Mouse (Mus musculus): Measurements from ENCODE around the gene Gas6. TPM values are rescaled to one million over a fixed set of nuclear protein-coding genes. Genes with fewer than 3 reads are reported as not detected.

Gas6 gene
- polyA plus RNA-seq, 1 experiment from 2014 or later = 76.9 TPM

DNA sequence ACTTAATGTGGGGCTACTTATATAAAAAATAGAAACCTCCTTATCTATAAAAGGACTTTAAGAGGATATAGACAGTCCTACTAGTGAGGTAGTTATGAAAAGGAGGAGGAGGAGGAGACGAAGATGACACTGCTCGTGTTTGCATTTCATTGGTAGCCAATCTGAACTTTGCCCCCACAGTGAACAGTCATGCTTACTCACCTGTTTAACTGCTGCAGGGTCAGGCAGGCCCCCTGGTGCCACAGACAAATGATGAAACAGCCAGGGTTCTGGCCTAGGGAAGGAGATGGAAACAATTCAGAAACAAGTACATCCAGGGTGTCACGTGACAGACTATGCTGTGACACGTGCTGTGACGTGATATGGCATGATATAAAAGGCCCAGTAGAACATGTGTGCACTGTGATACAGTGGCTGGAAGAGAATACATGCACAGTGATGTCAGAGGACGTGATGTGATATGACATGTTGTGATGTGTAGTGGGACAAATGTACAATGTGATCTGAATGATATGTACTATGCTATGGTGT is 42.5 kb downstream of the Gas6 start:
- no peak for ATAC-seq (ENCODE audit: low FRiP score, low TSS enrichment)
- no peaks in the 10 kb centered on the region for H3K9me3 ChIP-seq (ENCODE audit: low read length)
- no peaks in the 10 kb centered on the region for H3K36me3 ChIP-seq (ENCODE audit: insufficient read depth, low read length)
- H3K4me2 ChIP-seq (replicated peaks; ENCODE audit: low read depth, low read length) = no peak overlapping the region
- no peak overlapping the region for H3K4me3 ChIP-seq (ENCODE audit: low read length)
- no peak overlapping the region for H3K27ac ChIP-seq (ENCODE audit: low read length)
- H3K4me1 ChIP-seq (ENCODE audit: insufficient read depth, low read length) = no peaks in the 10 kb centered on the region
- H3K27me3 ChIP-seq (ENCODE audit: insufficient read depth, low read length) = no peaks in the 10 kb centered on the region
- 61% methylated on average over 6 of the region's 6 CpGs for WGBS
- no peak overlapping the region for H3K9ac ChIP-seq (replicated peaks; ENCODE audit: low read length)

GRCm38 (mm10) chr8:13448145-13448544 is 46.1 kb downstream of the Gas6 start:
- WGBS = 36% methylated on average over 4 of the region's 4 CpGs
- Histone ChIP-seq H3K27ac (ENCODE audit: low read length) (no peak overlapping the region), H3K4me3 (ENCODE audit: low read length) (no peak overlapping the region), H3K4me2 (replicated peaks; ENCODE audit: low read depth, low read length) (no peak overlapping the region), H3K27me3 (ENCODE audit: insufficient read depth, low read length) (no peaks in the 10 kb centered on the region), H3K4me1 (ENCODE audit: insufficient read depth, low read length) (no peaks in the 10 kb centered on the region), H3K9ac (replicated peaks; ENCODE audit: low read length) (no peak overlapping the region), H3K9me3 (ENCODE audit: low read length) (no peaks in the 10 kb centered on the region), H3K36me3 (ENCODE audit: insufficient read depth, low read length) (no peaks in the 10 kb centered on the region)
- no peak for ATAC-seq (ENCODE audit: low FRiP score, low TSS enrichment)

DNA sequence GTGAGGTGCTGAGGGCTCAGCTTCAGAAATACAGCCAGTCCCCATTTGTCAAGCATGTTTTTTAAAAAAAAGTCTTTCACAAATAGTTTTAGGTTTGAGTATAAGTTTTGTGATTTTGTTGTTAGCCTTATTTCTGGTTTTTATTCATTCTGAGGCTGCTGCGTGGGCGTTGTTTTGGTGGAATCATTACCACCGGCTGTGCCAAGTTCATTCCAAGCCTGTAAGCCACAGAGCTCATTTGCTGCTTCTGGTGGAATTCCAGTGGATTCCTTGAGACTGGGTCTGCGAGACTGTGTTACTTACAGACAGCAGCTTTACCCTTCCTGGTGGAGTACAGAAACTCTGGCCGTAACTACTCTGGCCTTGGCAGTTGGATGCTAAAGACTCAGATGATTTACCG is 47.8 kb downstream of the Gas6 start:
- ATAC-seq (ENCODE audit: low FRiP score, low TSS enrichment) = no peak
- no peak overlapping the region for H3K4me2 ChIP-seq (replicated peaks; ENCODE audit: low read depth, low read length)
- H3K4me3 ChIP-seq (ENCODE audit: low read length) = no peak overlapping the region
- H3K4me1 ChIP-seq (ENCODE audit: insufficient read depth, low read length) = no peaks in the 10 kb centered on the region
- H3K27ac ChIP-seq (ENCODE audit: low read length) = no peak overlapping the region
- 87% methylated on average over 6 of the region's 6 CpGs for WGBS
- no peaks in the 10 kb centered on the region for H3K9me3 ChIP-seq (ENCODE audit: low read length)
- H3K9ac ChIP-seq (replicated peaks; ENCODE audit: low read length) = no peak overlapping the region
- H3K36me3 ChIP-seq (ENCODE audit: insufficient read depth, low read length) = no peaks in the 10 kb centered on the region
- H3K27me3 ChIP-seq (ENCODE audit: insufficient read depth, low read length) = no peaks in the 10 kb centered on the region

GRCm38 (mm10) chr8:13442152-13442551 is 52.1 kb downstream of the Gas6 start:
- Histone ChIP-seq H3K4me1 (ENCODE audit: insufficient read depth, low read length) (no peaks in the 10 kb centered on the region), H3K4me3 (ENCODE audit: low read length) (no peak overlapping the region), H3K27ac (ENCODE audit: low read length) (no peak overlapping the region), H3K9me3 (ENCODE audit: low read length) (no peaks in the 10 kb centered on the region), H3K27me3 (ENCODE audit: insufficient read depth, low read length) (no peaks in the 10 kb centered on the region; the same call in 1 of the 2 replicates), H3K4me2 (replicated peaks; ENCODE audit: low read depth, low read length) (no peak overlapping the region), H3K9ac (replicated peaks; ENCODE audit: low read length) (no peak overlapping the region), H3K36me3 (ENCODE audit: insufficient read depth, low read length) (no peaks in the 10 kb centered on the region)
- no peak for ATAC-seq (ENCODE audit: low FRiP score, low TSS enrichment)
- WGBS = 86% methylated on average over 2 of the region's 2 CpGs

GRCm38 (mm10) chr8:13437531-13437930 is 56.8 kb downstream of the Gas6 start:
- WGBS = 72% methylated on average over 2 of the region's 2 CpGs
- no peak for ATAC-seq (ENCODE audit: low FRiP score, low TSS enrichment)

GRCm38 (mm10) chr8:13436052-13436451 is 58.2 kb downstream of the Gas6 start:
- Histone ChIP-seq H3K9ac (replicated peaks; ENCODE audit: low read length) (no peak overlapping the region), H3K4me2 (replicated peaks; ENCODE audit: low read depth, low read length) (peak overlapping the region; percentile 40; the same call in 1 of the 2 replicates)

More at GRCm38 (mm10) chr8:13437531-13437930, 56.8 kb downstream of the Gas6 start:
- Histone ChIP-seq H3K27ac (ENCODE audit: low read length) (no peak overlapping the region), H3K4me3 (ENCODE audit: low read length) (no peak overlapping the region), H3K9ac (replicated peaks; ENCODE audit: low read length) (no peak overlapping the region), H3K4me2 (replicated peaks; ENCODE audit: low read depth, low read length) (no peak overlapping the region), H3K9me3 (ENCODE audit: low read length) (no peaks in the 10 kb centered on the region), H3K36me3 (ENCODE audit: insufficient read depth, low read length) (no peaks in the 10 kb centered on the region), H3K4me1 (ENCODE audit: insufficient read depth, low read length) (peaks cover 11% of the 10 kb centered on the region; the same call in 1 of the 2 replicates), H3K27me3 (ENCODE audit: insufficient read depth, low read length) (peaks cover 28% of the 10 kb centered on the region)

GRCm38 (mm10) chr8:13434889-13435288 is 59.4 kb downstream of the Gas6 start, which contains the start of gene Tmem255b:
TSS of gene Tmem255b (plus strand) at chr8:13435189.
- H3K9ac ChIP-seq (replicated peaks; ENCODE audit: low read length) = 0 out of 2 replicates have a peak within 1 kb of the TSS, but pooled peaks have one; percentile 32
- peaks cover 11% of the 10 kb centered on the region; the same call in 1 of the 2 replicates for H3K4me1 ChIP-seq (ENCODE audit: insufficient read depth, low read length)
- H3K27ac ChIP-seq (ENCODE audit: low read length) = no peak within 1 kb of the TSS
- peak within 1 kb of the TSS; percentile 20 for H3K4me3 ChIP-seq (ENCODE audit: low read length)
- no peaks in the 10 kb centered on the region for H3K36me3 ChIP-seq (ENCODE audit: insufficient read depth, low read length)
- H3K27me3 ChIP-seq (ENCODE audit: insufficient read depth, low read length) = peaks cover 28% of the 10 kb centered on the region
- no peak for ATAC-seq (ENCODE audit: low FRiP score, low TSS enrichment)
- no peaks in the 10 kb centered on the region for H3K9me3 ChIP-seq (ENCODE audit: low read length)
- 19% methylated on average over 10 of the region's 10 CpGs for WGBS
- peak within 1 kb of the TSS; percentile 40 for H3K4me2 ChIP-seq (replicated peaks; ENCODE audit: low read depth, low read length)

More at GRCm38 (mm10) chr8:13436052-13436451, 58.2 kb downstream of the Gas6 start:
- peaks cover 11% of the 10 kb centered on the region; the same call in 1 of the 2 replicates for H3K4me1 ChIP-seq (ENCODE audit: insufficient read depth, low read length)
- WGBS = 14% methylated on average over 8 of the region's 8 CpGs
- no peak overlapping the region for H3K27ac ChIP-seq (ENCODE audit: low read length)
- no peaks in the 10 kb centered on the region for H3K9me3 ChIP-seq (ENCODE audit: low read length)
- no peak overlapping the region for H3K4me3 ChIP-seq (ENCODE audit: low read length)
- no peak for ATAC-seq (ENCODE audit: low FRiP score, low TSS enrichment)
- H3K36me3 ChIP-seq (ENCODE audit: insufficient read depth, low read length) = no peaks in the 10 kb centered on the region
- H3K27me3 ChIP-seq (ENCODE audit: insufficient read depth, low read length) = peaks cover 28% of the 10 kb centered on the region

DNA sequence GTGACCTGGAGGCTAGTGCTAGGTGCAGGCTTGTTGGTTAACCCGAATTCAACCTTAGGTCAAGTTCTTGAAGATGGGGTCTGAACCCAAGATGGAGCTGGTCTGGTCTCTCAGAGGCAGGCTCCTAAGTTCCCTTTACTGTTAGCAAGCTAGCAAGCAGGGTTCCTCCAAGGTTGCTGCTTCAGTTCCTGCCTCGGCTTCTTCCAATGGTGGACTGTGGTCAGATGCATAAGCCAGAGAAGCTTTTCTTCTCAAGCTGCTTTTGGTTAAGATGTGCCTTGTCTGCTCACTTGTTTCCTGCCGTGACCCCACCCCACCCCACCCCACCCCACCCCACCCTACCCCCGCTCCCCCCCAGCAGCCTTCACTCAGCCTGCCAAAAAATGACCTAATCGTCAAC is 61.2 kb downstream of the Gas6 start:
- no peak for ATAC-seq (ENCODE audit: low FRiP score, low TSS enrichment)
- Histone ChIP-seq H3K4me3 (ENCODE audit: low read length) (no peak overlapping the region), H3K9me3 (ENCODE audit: low read length) (no peaks in the 10 kb centered on the region), H3K4me1 (ENCODE audit: insufficient read depth, low read length) (peaks cover 11% of the 10 kb centered on the region; the same call in 1 of the 2 replicates), H3K4me2 (replicated peaks; ENCODE audit: low read depth, low read length) (no peak overlapping the region), H3K27me3 (ENCODE audit: insufficient read depth, low read length) (peaks cover 28% of the 10 kb centered on the region), H3K27ac (ENCODE audit: low read length) (no peak overlapping the region), H3K9ac (replicated peaks; ENCODE audit: low read length) (no peak overlapping the region), H3K36me3 (ENCODE audit: insufficient read depth, low read length) (no peaks in the 10 kb centered on the region)
- 58% methylated on average over 5 of the region's 5 CpGs for WGBS

- Histone ChIP-seq H3K36me3 (ENCODE audit: insufficient read depth, low read length) (no peaks in the 10 kb centered on the region), H3K27ac (ENCODE audit: low read length) (no peak overlapping the region), H3K9me3 (ENCODE audit: low read length) (no peaks in the 10 kb centered on the region), H3K27me3 (ENCODE audit: insufficient read depth, low read length) (peaks cover 17% of the 10 kb centered on the region), H3K9ac (replicated peaks; ENCODE audit: low read length) (no peak overlapping the region), H3K4me3 (ENCODE audit: low read length) (no peak overlapping the region), H3K4me2 (replicated peaks; ENCODE audit: low read depth, low read length) (no peak overlapping the region), H3K4me1 (ENCODE audit: insufficient read depth, low read length) (peaks cover 10% of the 10 kb centered on the region; the same call in 1 of the 2 replicates)
- ATAC-seq (ENCODE audit: low FRiP score, low TSS enrichment) = no peak
Observed at GRCm38 (mm10) chr8:13430866-13431265, 63.4 kb downstream of the Gas6 start.

- no peak overlapping the region for H3K4me3 ChIP-seq (ENCODE audit: low read length)
- H3K9ac ChIP-seq (replicated peaks; ENCODE audit: low read length) = no peak overlapping the region
- no peak overlapping the region for H3K4me2 ChIP-seq (replicated peaks; ENCODE audit: low read depth, low read length)
- H3K4me1 ChIP-seq (ENCODE audit: insufficient read depth, low read length) = peaks cover 6% of the 10 kb centered on the region; the same call in 1 of the 2 replicates
- no peak overlapping the region for H3K27ac ChIP-seq (ENCODE audit: low read length)
- no peak for ATAC-seq (ENCODE audit: low FRiP score, low TSS enrichment)
- 75% methylated on average over 7 of the region's 7 CpGs for WGBS
- H3K36me3 ChIP-seq (ENCODE audit: insufficient read depth, low read length) = no peaks in the 10 kb centered on the region
- H3K9me3 ChIP-seq (ENCODE audit: low read length) = no peaks in the 10 kb centered on the region
- H3K27me3 ChIP-seq (ENCODE audit: insufficient read depth, low read length) = peaks cover 12% of the 10 kb centered on the region
Observed at GRCm38 (mm10) chr8:13430412-13430811, 63.9 kb downstream of the Gas6 start.

Data from kidney, embryonic 16.5 days (tissue).